Mouse (Mus musculus): Measurements from ENCODE around the gene Ric8b. TPM values are rescaled to one million over a fixed set of nuclear protein-coding genes. Genes with fewer than 3 reads are reported as not detected.
A peak's percentile ranks its signal among the peaks of the same experiment; 100 is the strongest.

Gene Ric8b
- total and polyA plus RNA-seq, 3 experiments: 20.5 to 42.1 (median 36.5) TPM

DNA sequence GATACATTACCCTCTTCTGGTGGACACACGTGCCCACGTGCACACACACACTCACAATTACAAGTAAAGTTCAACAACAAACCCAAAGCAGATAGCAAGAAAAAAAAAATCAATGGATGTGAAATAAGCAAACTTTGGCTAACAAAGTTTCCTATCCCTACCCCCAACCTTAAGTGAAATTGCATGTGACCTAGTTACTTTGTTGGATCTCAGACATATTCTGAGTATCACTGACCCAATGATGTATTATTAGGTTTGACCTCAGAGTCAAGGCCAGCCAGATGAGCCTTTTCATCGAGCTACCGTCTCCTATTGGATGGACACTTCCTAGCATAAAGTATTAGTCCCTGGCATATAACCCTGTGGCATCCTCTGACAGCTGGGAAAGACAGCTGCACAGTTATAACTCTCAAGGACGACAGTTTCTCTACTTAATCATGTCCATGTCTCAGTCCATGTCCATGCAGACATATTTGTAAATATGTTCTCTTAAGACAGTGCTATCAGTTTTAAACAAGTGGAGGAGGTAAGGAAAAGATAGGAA lies 32.0 kb upstream of the Ric8b start:
- H3K4me1 ChIP-seq (ENCODE audit: control insufficient read depth, insufficient read depth, low read length): peaks cover 1% of the 10 kb centered on the region
- H3K27ac ChIP-seq: no peak overlapping the region
- no peaks in the 10 kb centered on the region for H3K36me3 ChIP-seq (ENCODE audit: control insufficient read depth, insufficient read depth, low read length)
- no peak overlapping the region for H3K4me3 ChIP-seq
- H3K27me3 ChIP-seq (ENCODE audit: control insufficient read depth, insufficient read depth, low read length): no peaks in the 10 kb centered on the region
- WGBS: 50% methylated on average over 5 of the region's 5 CpGs
- no peak for DNase-seq
- intact Hi-C loops (cut with DNase I): no loop called here
- H3K9ac ChIP-seq (ENCODE audit: low read depth, low read length): no peak overlapping the region
- no peak for TF ChIP-seq EP300 (IDR thresholded peaks at IDR 0.05; ENCODE audit: insufficient read depth, low read depth, low read length)
- H3K79me2 ChIP-seq (replicated peaks; ENCODE audit: control insufficient read depth, insufficient read depth, low read length): no peaks in the 10 kb centered on the region

DNA sequence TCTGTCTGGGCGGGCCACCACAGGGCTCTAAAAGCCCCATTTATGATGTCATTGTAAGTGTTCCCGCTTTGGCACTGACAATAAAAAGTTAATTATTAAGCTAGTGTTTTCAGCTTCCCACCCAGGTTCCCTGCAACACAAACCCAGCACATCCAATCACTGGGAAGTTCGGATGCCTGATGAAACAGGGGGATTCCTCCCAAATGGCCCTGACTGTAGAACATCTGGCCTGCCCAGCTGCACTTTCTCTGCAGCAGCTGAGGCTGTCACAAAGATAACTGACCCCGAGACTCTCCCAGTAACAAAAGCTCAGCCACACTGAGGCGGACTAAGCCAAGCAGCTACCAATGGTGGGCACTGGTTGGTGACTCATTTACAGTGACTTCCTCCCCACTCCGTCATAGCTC lies 31.2 kb upstream of the Ric8b start:
- H3K27ac ChIP-seq: no peak overlapping the region
- H3K4me3 ChIP-seq: no peak overlapping the region
- H3K79me2 ChIP-seq (replicated peaks; ENCODE audit: control insufficient read depth, insufficient read depth, low read length): no peaks in the 10 kb centered on the region
- no peak for TF ChIP-seq POLR2A (IDR thresholded peaks at IDR 0.05; ENCODE audit: insufficient read depth, low read depth, low read length)
- TF ChIP-seq CTCF (IDR thresholded peaks at IDR 0.05): no peak
- no peak for TF ChIP-seq EP300 (IDR thresholded peaks at IDR 0.05; ENCODE audit: insufficient read depth, low read depth, low read length)
- intact Hi-C loops (cut with DNase I): no loop called here
- H3K36me3 ChIP-seq (ENCODE audit: control insufficient read depth, insufficient read depth, low read length): no peaks in the 10 kb centered on the region
- 41% methylated on average over 6 of the region's 6 CpGs for WGBS
- peak; percentile 37 to 58 for DNase-seq
- no peaks in the 10 kb centered on the region for H3K27me3 ChIP-seq (ENCODE audit: control insufficient read depth, insufficient read depth, low read length)
- H3K9ac ChIP-seq (ENCODE audit: low read depth, low read length): no peak overlapping the region
- H3K4me1 ChIP-seq (ENCODE audit: control insufficient read depth, insufficient read depth, low read length): peaks cover 1% of the 10 kb centered on the region

DNA sequence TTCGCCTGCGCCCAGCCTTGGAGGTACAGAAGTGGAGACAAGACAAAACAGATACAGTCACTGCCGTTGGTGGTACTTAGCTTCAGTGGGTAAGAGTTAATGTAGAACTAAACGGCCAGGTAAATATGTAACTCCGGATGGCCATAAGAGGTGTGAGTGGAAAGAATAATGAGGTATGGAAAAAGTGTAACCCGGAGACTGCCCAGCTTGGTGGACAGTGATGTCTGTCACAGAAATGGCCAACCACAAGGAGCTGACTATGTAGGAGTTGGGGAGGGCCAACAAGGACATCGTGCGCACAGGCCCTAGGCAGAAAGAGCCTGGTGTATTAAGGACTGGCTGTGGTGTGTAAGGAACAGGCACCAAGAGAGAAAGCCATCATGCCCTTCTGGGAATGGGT lies 30.6 kb upstream of the Ric8b start:
- H3K27ac ChIP-seq: no peak overlapping the region
- H3K9ac ChIP-seq (ENCODE audit: low read depth, low read length): no peak overlapping the region
- intact Hi-C loops (cut with DNase I): no loop called here
- WGBS: 77% methylated on average over 8 of the region's 8 CpGs
- no peaks in the 10 kb centered on the region for H3K79me2 ChIP-seq (replicated peaks; ENCODE audit: control insufficient read depth, insufficient read depth, low read length)
- H3K4me1 ChIP-seq (ENCODE audit: control insufficient read depth, insufficient read depth, low read length): peaks cover 1% of the 10 kb centered on the region
- H3K4me3 ChIP-seq: no peak overlapping the region
- no peak for DNase-seq
- no peaks in the 10 kb centered on the region for H3K36me3 ChIP-seq (ENCODE audit: control insufficient read depth, insufficient read depth, low read length)
- no peaks in the 10 kb centered on the region for H3K27me3 ChIP-seq (ENCODE audit: control insufficient read depth, insufficient read depth, low read length)
- no peak for TF ChIP-seq EP300 (IDR thresholded peaks at IDR 0.05; ENCODE audit: insufficient read depth, low read depth, low read length)
- no peak for TF ChIP-seq CTCF (IDR thresholded peaks at IDR 0.05)
- TF ChIP-seq POLR2A (IDR thresholded peaks at IDR 0.05; ENCODE audit: insufficient read depth, low read depth, low read length): no peak

DNA sequence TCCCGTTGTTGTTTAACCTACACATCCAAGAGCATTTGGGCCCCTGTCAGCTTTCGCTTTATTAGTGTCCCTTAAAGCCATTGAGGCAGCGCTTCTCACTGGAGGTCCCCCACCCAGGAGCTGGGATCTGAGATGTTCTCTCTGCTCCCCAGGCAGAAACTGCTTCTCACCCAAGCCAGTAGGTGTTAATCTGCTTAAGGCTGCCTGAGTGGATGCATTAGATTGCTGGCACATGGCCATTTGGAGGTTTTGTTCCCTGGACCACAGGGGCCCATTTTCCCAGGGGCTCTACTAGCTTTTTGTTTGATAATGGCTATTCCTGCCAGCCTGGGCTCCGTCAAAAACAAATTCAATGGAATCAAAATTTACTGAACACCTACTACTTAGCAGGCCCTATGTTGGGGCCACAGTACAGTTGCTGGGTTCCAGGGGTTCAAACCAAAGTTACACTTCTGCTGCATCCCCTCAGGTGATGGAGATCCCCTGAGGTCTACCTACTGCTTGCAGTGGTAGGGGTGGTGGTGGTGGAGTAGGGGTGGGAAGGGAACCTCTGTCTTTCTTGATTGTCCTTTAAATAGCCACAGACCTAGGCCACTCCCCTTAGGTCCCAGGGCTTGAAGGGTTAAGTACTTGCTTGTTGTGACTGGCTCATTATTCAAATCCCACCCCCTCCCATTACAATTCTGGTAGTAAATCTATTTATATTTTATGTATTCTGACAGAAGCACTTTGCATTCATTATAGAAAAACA lies 28.1 kb upstream of the Ric8b start:
- H3K27me3 ChIP-seq (ENCODE audit: control insufficient read depth, insufficient read depth, low read length): no peaks in the 10 kb centered on the region
- peaks cover 1% of the 10 kb centered on the region for H3K4me1 ChIP-seq (ENCODE audit: control insufficient read depth, insufficient read depth, low read length)
- no peak for DNase-seq
- no peaks in the 10 kb centered on the region for H3K79me2 ChIP-seq (replicated peaks; ENCODE audit: control insufficient read depth, insufficient read depth, low read length)
- H3K27ac ChIP-seq: no peak overlapping the region
- no peak for TF ChIP-seq CTCF (IDR thresholded peaks at IDR 0.05)
- TF ChIP-seq POLR2A (IDR thresholded peaks at IDR 0.05; ENCODE audit: insufficient read depth, low read depth, low read length): no peak
- no peak for TF ChIP-seq EP300 (IDR thresholded peaks at IDR 0.05; ENCODE audit: insufficient read depth, low read depth, low read length)
- 67% methylated on average over 4 of the region's 4 CpGs for WGBS
- H3K36me3 ChIP-seq (ENCODE audit: control insufficient read depth, insufficient read depth, low read length): no peaks in the 10 kb centered on the region
- H3K4me3 ChIP-seq: no peak overlapping the region
- intact Hi-C loops (cut with DNase I): no loop called here
- no peak overlapping the region for H3K9ac ChIP-seq (ENCODE audit: low read depth, low read length)

DNA sequence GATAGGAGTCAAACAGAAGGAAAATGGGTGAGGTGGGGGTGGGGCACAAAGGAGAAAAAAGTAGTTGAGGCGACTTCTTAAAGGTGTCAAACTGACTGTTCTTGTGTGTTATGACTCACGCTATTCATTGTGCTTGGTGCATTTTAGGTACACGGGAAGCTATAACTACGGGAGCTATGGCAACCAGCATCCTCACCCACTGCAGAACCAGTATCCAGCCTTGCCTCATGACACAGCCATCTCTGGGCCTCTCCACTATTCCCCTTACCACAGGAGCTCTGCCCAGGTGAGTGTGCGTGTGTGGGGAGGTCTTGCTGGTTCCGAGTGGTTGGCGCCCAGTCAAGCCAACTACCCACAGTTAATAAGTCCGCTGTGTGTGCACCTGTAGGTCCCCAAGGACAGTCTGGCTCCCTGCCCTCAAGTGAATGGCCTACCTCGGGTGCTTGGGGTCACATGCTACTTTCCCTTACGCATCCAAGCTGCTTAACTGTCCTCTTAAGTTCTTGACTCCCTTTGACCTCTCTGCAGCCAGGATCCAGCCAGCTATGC lies 21.5 kb upstream of the Ric8b start:
- DNase-seq: no peak
- H3K9ac ChIP-seq (ENCODE audit: low read depth, low read length): no peak overlapping the region
- no peaks in the 10 kb centered on the region for H3K27me3 ChIP-seq (ENCODE audit: control insufficient read depth, insufficient read depth, low read length)
- no peaks in the 10 kb centered on the region for H3K4me1 ChIP-seq (ENCODE audit: control insufficient read depth, insufficient read depth, low read length)
- H3K36me3 ChIP-seq (ENCODE audit: control insufficient read depth, insufficient read depth, low read length): no peaks in the 10 kb centered on the region
- no peaks in the 10 kb centered on the region for H3K79me2 ChIP-seq (replicated peaks; ENCODE audit: control insufficient read depth, insufficient read depth, low read length)
- TF ChIP-seq EP300 (IDR thresholded peaks at IDR 0.05; ENCODE audit: insufficient read depth, low read depth, low read length) (no peak), POLR2A (IDR thresholded peaks at IDR 0.05; ENCODE audit: insufficient read depth, low read depth, low read length) (no peak), CTCF (IDR thresholded peaks at IDR 0.05) (no peak)
- intact Hi-C loops (cut with DNase I): no loop called here
- H3K4me3 ChIP-seq: no peak overlapping the region
- no peak overlapping the region for H3K27ac ChIP-seq
- WGBS: 90% methylated on average over 10 of the region's 10 CpGs

Data from heart, adult 2 months (tissue).